Mouse (Mus musculus): Measurements from ENCODE around the gene Fars2.

Gene Fars2

DNA sequence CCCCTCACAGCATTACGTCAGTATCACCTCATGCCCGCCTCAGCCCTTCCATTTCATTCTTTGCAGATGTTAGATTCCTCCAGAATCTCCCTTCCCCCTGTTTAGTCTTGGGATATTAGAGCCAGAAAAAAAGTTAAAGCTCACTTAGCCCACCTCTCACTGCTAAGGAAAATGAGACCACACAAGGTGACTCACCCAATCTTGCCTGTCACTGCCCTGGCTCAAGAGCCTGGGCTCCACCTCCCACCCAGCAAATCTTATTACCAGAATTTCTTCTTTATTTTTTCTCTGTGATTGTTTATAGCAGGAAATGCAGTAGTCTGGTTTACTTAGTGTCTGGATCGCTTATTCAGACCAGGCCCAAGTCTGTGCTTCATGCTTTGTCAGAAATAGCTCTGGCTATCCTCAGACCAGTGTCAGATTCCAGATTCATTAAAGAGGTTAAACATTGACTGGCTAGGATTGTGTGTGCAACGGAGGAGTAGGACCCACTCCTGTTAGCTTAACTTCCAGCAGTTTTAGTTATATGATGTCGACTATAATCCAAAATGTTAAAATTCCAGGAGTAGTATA lies 412.3 kb downstream of the Fars2 start:
- no peak for DNase-seq

- no peak for DNase-seq
Observed at GRCm38 (mm10) chr13:36530852-36531251, 413.6 kb downstream of the Fars2 start.

- DNase-seq, result no peak
Observed at GRCm38 (mm10) chr13:36531893-36532292, 414.7 kb downstream of the Fars2 start.

GRCm38 (mm10) chr13:36533071-36533470 lies 415.9 kb downstream of the Fars2 start:
- DNase-seq, result no peak

- no peak for DNase-seq
Observed at GRCm38 (mm10) chr13:36533518-36533917, 416.3 kb downstream of the Fars2 start.

GRCm38 (mm10) chr13:36533966-36534540 lies 416.8 kb downstream of the Fars2 start:
- DNase-seq, result no peak

- DNase-seq, result no peak
Observed at GRCm38 (mm10) chr13:36537580-36537979, 420.4 kb downstream of the Fars2 start.

GRCm38 (mm10) chr13:36538385-36538784 lies 421.2 kb downstream of the Fars2 start:
- no peak for DNase-seq

DNA sequence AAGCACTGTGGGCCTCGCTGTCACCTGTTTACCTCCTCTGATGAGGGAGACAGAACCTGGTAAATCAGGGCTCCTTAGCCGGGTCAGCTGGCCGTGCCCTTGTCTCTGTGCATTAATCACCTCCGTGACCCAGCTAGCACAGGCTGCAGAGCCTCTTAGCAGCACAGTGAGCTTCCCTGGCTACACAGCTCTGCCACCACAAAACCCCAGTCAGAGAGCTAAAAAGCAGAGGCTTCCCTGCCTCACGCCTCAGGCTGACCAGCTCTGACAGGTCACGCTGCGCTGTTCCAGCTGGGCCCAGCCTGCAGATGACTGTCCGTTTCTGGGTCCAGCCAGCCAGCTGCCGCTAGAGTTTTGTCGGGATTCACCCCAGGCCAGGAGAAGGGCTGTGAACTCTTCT lies 423.0 kb downstream of the Fars2 start:
- DNase-seq, result no peak

- DNase-seq, result no peak
Observed at GRCm38 (mm10) chr13:36541287-36541780, 424.1 kb downstream of the Fars2 start.

- DNase-seq, result no peak
Observed at GRCm38 (mm10) chr13:36550694-36551093, 433.5 kb downstream of the Fars2 start.

- no peak for DNase-seq
Observed at GRCm38 (mm10) chr13:36552522-36553246, 435.5 kb downstream of the Fars2 start.

DNA sequence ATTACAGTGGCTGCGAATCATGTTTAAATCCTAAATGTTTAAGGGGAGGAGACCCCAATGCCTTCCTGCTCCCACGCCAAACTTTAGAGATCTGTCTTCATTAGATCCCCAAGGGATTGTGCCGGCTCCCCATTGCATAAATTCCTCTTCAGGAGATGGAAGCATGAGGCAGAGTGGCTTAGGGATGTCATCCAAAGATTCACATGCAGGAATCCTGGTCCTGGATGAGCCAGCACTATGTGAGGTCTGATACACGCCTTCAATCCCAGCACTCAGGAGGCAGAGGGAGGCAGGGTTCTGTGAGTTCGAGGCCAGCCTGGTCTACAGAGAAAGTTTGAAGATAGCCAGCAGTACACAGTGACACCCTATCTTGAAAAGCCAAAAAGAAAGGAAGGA lies 436.0 kb downstream of the Fars2 start:
- no peak for DNase-seq

GRCm38 (mm10) chr13:36554743-36555142 lies 437.5 kb downstream of the Fars2 start:
- DNase-seq, result no peak

DNA sequence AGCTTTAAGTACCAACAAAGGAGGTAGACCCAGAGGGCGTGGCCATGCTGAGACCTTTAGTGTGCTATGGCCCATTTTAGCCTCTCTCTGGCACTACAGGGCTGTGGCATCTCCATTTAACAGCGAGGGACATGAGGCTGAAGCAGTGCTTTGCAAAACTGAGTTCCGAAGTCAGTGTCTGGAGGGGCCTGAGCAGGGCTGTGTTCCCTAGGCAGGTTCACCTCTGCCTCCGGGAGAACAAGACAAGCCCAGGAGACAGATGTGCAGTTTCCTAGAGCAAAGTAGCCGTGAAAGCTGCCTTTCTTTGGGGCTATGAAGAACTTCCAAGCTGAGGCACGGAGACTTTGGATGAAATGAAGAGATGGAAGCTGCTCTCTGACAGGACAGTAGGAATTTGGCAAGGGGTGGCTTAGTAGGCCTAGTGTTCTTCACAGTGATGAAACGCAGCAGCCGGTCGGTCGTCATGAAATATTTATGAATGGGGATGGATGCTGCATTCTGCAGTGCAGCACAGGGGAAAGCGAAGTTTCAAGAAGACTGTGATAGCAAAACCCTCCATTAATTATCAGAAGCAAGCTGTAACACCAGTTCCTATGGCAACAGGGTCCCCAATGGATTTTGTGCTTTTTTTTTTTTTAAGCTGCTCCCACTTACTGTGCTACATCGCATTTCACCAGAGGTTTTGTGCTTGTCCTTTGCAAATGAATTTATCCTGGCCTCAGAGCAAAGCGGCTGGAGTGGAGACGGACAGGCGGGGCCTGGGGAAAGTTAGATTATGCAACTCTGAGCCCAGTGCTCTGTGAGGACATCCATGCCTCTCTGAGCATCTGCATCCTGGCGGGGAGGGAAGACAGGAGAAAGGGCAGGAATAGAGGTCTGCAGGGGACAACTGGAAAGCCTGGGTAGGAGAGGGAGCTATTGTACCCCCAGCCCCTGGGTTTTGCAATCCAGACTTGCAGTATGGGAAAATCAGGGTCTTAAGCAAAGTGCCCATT lies 445.5 kb downstream of the Fars2 start:
- no peak for DNase-seq

GRCm38 (mm10) chr13:36564764-36565315 lies 447.6 kb downstream of the Fars2 start:
- no peak for DNase-seq

GRCm38 (mm10) chr13:36576781-36577180 lies 459.6 kb downstream of the Fars2 start:
- DNase-seq, result no peak

GRCm38 (mm10) chr13:36577916-36578568 lies 460.8 kb downstream of the Fars2 start:
- DNase-seq, result no peak

DNA sequence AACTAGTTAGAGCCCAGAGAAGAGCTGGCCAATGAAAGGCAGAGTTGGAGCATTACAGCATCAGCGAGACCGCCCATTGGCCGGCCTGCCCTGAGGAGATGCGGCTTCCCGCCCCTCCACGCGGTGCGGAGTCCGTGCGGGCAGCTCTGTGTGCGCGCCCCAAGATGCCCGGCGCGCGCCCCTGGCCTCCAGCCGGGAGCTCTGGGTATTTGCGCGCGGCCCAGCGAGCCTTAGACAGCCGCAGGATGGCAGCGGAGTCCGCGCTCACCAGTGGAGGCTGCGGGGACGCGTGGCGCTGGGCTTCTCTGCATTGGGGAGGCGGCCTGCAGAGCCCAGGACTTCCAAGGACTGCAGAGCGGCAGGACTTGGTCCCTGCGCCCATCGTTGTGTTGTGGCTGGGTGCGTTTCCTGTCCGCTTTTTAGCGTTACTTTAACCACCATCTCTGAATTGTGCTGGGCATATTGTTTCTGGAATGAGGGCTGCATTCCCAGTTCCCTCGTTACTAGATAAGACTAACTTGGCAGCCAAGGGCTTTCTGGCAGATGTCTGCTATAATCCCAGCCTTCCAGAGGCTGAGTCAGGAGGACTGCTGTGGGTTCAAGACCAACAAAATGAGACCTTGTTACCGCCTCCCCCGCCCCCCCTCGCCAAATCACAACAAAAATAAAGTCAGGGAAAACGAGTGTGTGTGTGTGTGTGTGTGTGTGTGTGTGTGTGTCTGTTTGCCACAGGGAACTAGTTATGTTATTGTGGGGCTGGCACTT lies 461.5 kb downstream of the Fars2 start:
- DNase-seq, result peak; percentile 82

DNA sequence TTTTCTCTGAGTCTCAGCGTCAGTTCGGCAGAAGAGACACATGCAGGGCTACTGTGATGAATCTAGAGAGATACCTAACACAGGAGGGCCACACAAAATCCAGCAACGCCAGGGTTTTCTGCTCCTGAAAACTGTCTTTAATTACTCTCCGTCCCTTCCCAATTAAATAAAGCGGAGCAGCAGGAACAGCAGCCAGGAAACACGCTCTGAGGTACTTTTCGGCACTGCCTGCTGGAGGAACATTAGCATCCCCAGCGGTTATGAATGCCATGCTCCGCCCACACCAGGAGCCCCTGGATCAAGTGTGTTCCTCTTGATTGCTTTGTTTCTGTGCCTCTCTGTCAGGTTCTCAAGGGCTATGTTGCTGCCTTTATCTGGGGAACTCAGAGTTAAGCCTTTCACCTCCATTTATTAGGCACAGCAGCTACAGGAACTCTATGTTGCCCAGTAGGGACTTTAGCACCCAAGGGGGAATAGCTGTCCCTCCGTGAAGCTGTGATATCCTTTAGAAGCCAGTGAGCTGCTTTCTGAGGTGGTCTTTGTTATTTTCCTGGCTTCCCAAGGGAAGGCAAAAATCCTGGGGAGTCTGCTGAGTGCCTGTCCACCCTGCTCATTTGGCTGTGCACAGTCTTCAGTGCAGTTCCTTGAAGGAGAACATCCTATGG lies 465.3 kb downstream of the Fars2 start:
- no peak for DNase-seq
